Mouse (Mus musculus) megakaryocyte, embryonic 14.5 days (primary cell): ENCODE data around the gene Dgat2. TPM values are rescaled to one million over a fixed set of nuclear protein-coding genes. Genes with fewer than 3 reads are reported as not detected.

Source experiments
- H3K27me3 ChIP-seq: replicated peaks from 2 replicates; pipeline ENCODE3; 2012; ENCODE audit warnings: inconsistent platforms
- H3K36me3 ChIP-seq: replicated peaks from 2 replicates; pipeline ENCODE3; 2012; ENCODE audit warnings: low read length, inconsistent platforms, mixed read lengths
- H3K4me1 ChIP-seq: 2 replicates; pipeline ENCODE4 v1.6.1; 2012; ENCODE audit warnings: inconsistent platforms
- H3K4me3 ChIP-seq: replicated peaks from 2 replicates; pipeline ENCODE3; 2012; ENCODE audit warnings: moderate library complexity, mild to moderate bottlenecking, inconsistent platforms
- H3K9me3 ChIP-seq: 2 replicates; pipeline ENCODE4 v1.6.1; 2012; ENCODE audit warnings: inconsistent platforms
- FLI1 ChIP-seq: IDR thresholded peaks from 2 replicates; pipeline ENCODE4 v1.6.1; 2012; ENCODE audit warnings: low read length, inconsistent platforms, mixed read lengths
- GATA1 ChIP-seq: IDR thresholded peaks from 3 replicates; pipeline ENCODE4 v1.6.1; 2012; ENCODE audit warnings: mixed read lengths, low read length, inconsistent platforms, borderline replicate concordance
- polyA plus RNA-seq: library from polyadenylated mRNA; stranded (reverse); fragments of >175 nt; gene quantifications from 2 replicates; pipeline ENCODE4 v1.2.3, GENCODE M21; 2012; ENCODE audit warnings: low replicate concordance; ENCODE audit not compliant: insufficient read depth

The Dgat2 gene
- polyA plus RNA-seq, 1 experiment = 2.4 TPM

DNA sequence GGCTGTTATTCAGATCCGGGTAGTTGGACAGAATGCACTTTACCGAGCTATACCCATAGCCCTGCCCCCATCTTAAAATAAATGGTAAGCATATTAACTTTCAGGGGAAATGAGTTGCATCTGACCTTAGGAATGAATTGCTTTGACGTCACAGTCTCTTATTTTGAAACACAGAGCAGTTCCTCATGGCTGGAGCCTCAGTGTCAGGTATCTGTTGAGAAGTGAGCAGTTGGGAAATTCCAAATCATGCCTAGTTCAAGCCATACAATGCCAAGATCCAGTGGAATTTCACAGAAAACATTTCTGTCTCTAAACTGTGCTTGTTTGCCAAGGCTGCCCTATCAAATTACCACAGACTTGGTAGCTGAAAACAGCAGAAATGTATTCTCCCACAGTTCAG, 39.3 kb downstream of the Dgat2 start:
- Histone ChIP-seq H3K36me3 (no peaks in the 10 kb centered on the region), H3K4me3 (peak overlapping the region; percentile 56), H3K9me3 (no peaks in the 10 kb centered on the region), H3K27me3 (peaks cover 2% of the 10 kb centered on the region), H3K4me1 (peaks cover 78% of the 10 kb centered on the region)
- no peak for TF ChIP-seq FLI1
- no peak for TF ChIP-seq GATA1

DNA sequence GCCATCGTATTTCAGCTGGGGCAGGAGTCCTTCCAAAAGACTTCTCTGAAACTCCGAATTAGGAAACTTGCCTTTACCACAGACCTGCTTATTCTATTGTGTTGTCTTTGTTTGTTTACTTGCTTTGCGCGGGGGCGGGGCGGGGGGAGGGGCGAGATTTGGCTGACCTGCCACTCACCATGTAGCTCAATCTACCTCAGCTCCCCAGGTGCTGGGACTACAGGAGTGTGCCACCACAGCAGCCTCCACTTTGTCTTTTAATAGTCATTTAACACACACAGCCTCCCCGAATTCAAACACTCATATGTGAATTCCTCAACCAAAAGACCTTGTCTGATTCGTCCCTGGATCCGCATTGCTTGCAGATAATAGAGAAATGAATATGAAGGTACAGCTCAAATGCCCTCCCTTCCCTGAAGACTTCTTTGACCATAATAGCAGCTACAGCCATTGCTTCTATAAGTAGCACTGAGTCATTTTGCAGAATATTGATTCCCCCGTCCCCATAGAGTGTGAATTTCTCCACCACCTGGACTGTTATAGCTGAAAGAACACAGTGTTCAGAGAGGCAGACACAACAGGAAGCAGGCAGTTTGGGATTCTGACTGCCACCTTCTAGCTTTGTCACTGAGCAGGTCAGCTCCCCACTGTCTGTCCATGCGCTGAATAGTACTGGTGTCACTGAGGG, 40.5 kb downstream of the Dgat2 start:
- TF ChIP-seq FLI1 (no peak), GATA1 (no peak)
- Histone ChIP-seq H3K36me3 (peaks cover 5% of the 10 kb centered on the region), H3K4me1 (peaks cover 69% of the 10 kb centered on the region), H3K4me3 (peak overlapping the region; percentile 96), H3K9me3 (no peaks in the 10 kb centered on the region), H3K27me3 (no peaks in the 10 kb centered on the region)

DNA sequence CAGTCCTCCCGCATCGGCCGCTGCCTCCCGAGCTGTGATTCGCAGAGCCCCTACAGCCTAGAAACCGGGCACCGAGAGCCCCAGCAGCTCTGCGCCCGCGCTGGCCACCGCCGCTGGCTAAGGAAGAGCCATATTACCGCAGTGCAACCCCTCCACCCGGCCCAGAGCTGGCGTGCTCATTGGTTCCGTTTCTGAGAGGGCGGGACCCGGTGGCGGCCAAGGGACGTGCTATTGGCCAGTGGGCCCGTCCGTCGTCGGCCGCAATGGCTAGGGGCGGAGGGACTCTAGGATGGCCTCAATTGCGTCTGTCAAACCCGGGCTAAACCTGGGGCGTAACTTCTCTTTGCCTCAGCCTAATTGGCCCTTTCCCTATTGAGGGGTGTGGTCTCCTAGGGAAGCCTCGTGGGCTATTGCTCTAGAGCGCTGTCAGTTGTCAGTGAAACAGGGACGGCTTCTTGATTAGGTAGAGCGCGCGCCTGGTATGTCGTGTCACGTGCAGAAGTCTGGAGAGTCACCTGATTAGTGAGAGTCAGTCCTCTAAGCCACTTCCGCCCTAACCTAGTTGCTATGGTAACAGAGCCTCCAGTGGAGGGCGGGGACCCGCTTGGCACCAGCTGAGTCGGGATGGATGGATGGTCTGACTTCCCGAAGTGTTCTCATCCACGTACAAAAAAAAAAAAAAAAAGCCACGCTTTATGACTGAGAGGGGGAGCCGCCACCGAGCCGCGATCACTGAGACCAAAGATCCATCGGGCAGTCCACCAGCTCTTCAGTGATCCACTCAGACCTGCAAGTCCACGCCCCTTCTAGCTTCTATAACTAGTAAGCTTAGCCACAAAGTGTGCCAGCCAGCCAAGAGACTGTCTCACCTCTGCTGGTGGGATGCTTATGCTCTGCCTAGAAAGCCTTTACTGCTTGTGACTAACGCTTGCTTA, 41.3 kb downstream of the Dgat2 start, which contains the start of gene Uvrag:
Gene Uvrag (minus strand): TSS at position 158 of the 935 bp plus-strand sequence.
- TF ChIP-seq GATA1 (no peak), FLI1 (peak; percentile 25; the same call in 1 of the 2 replicates)
- peak within 1 kb of the TSS; percentile 96 for H3K4me3 ChIP-seq
- no peaks in the 10 kb centered on the region for H3K27me3 ChIP-seq

DNA sequence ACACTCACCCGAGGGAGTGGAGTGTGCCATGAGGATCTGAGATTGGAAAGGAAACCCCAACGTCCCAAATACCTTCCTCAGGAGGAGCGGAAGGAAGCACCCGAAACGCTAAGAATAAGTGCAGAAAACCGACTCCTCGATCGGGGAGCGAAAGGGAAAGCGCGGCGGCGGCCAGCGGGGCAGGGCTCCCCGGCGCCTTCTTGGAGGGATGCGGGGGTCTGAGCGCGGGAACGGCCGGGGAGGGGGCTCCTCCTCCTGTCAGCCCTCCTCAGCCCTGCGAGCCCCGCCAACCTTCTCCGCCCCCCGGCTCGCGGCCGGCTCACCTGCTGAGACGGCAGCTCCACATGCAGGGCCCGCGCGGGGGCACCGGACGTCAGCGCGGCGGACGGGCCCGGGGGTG, 42.0 kb downstream of the Dgat2 start:
- TF ChIP-seq FLI1 = no peak
- TF ChIP-seq GATA1 = no peak
- Histone ChIP-seq H3K27me3 (no peaks in the 10 kb centered on the region), H3K4me1 (peaks cover 62% of the 10 kb centered on the region), H3K9me3 (peaks cover 3% of the 10 kb centered on the region; the same call in 1 of the 2 replicates), H3K36me3 (peaks cover 21% of the 10 kb centered on the region), H3K4me3 (peak overlapping the region; percentile 96)

More for the DNA sequence above, 41.3 kb downstream of the Dgat2 start, which contains the start of gene Uvrag:
- peaks cover 62% of the 10 kb centered on the region for H3K4me1 ChIP-seq
- H3K36me3 ChIP-seq = peaks cover 14% of the 10 kb centered on the region
- no peaks in the 10 kb centered on the region for H3K9me3 ChIP-seq

DNA sequence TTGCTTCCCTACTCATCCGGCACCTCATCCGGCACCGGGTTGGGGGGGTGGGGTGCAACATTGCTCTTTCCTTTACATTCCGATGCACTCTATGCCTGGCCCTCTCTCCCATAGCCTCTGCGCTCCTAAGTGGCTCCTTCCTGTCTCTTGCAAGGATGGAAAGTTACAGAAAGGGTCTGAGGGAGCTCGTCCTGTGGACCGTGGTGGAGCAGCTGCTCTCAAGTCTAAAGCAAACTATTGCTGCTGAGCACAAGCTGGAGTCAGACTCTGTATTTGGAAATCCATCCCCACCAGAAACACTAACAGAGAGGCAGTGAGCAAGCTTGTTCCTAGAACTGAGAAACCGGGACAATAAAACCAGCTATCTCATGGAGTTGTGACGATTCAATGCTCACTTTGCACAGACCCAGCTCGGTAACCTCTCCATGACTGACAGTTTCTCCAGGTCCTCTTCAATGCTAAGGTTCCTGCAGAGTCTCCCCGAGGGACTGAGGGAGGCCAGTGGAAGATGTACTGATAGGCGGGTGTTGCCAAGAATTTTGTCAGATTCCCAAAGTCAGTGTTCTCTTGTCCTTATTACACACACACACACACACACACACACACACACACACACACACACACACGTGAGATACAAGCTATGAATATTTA, 42.6 kb downstream of the Dgat2 start:
- TF ChIP-seq GATA1 (no peak), FLI1 (no peak)
- Histone ChIP-seq H3K4me3 (peak overlapping the region; percentile 96), H3K36me3 (peaks cover 26% of the 10 kb centered on the region), H3K4me1 (peaks cover 61% of the 10 kb centered on the region), H3K27me3 (no peaks in the 10 kb centered on the region), H3K9me3 (peaks cover 8% of the 10 kb centered on the region; the same call in 1 of the 2 replicates)

DNA sequence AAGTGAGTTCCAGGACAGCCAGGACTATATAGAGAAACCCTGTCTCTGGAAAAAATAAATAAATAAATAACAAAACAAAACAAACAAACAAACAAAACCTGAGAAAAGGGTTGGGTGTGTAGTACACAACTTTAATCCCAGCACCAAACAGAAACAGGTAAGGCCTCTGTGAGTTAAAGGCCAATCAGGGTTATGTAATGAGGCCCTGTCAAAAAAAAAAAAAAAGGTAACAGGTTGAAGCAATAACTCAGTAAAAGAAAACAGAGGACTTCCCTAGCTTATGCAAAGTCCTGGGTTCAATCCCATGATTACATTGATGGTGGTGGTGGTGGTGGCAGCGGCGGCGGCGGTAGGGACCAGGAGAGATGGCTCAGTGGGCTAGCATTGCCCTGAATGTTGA, 45.0 kb downstream of the Dgat2 start:
- TF ChIP-seq GATA1 (no peak), FLI1 (no peak)
- peaks cover 8% of the 10 kb centered on the region; the same call in 1 of the 2 replicates for H3K9me3 ChIP-seq

DNA sequence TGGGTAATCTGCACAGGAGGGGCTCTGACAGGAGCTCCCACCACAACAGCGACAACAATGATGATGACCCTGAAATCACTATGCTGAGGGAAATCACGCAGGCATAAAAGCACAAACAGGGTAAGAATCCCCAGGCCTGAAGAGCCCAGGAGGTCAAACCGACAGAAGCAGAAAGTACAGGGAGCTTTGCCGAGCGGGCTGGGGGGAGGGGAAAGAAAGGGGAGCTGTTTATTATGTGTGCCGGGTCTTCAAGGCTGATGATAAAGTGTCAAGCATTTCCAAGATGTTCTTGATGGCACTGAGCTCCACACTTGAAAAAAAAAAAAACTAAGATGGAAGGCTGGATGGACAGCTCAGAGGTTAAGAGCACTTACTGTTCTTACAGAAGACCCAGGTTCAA, 45.7 kb downstream of the Dgat2 start:
- no peaks in the 10 kb centered on the region for H3K27me3 ChIP-seq
- no peak for TF ChIP-seq GATA1
- TF ChIP-seq FLI1 = no peak
- H3K9me3 ChIP-seq = peaks cover 8% of the 10 kb centered on the region; the same call in 1 of the 2 replicates
- peaks cover 29% of the 10 kb centered on the region for H3K36me3 ChIP-seq
- no peak overlapping the region for H3K4me3 ChIP-seq
- H3K4me1 ChIP-seq = peaks cover 58% of the 10 kb centered on the region

More for the DNA sequence above, 45.0 kb downstream of the Dgat2 start:
- Histone ChIP-seq H3K4me1 (peaks cover 58% of the 10 kb centered on the region), H3K27me3 (no peaks in the 10 kb centered on the region), H3K36me3 (peaks cover 29% of the 10 kb centered on the region), H3K4me3 (no peak overlapping the region)

DNA sequence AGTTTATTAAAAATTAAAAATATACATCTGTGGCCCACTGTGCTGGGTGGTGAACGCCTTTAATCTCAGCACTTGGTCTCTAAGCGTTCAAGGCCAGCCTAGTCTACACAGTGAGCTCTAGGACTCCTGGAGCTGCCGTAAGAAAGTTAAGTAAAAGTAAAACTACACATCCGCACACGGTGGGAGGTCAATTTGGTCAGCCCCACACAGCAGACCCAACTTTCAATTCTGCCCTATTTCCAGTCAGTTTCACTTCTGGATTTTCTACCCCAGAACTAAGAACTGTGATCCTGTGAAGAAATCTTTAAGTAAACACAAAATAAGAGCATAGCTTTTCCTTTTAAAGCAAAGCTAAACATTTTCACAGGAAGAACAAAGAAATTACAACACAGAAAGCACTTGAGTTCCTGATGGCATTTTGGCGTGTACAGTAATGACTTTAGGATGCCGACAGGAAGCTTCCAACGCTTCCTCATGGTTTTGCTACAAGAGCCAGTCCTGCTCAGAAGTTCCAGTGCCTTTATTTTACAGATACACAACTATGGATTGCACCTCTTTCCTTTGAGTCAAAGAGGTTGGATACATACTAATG, 48.6 kb downstream of the Dgat2 start:
- Histone ChIP-seq H3K4me3 (peak overlapping the region; percentile 73), H3K9me3 (peaks cover 8% of the 10 kb centered on the region; the same call in 1 of the 2 replicates), H3K4me1 (peaks cover 67% of the 10 kb centered on the region), H3K27me3 (no peaks in the 10 kb centered on the region), H3K36me3 (peaks cover 29% of the 10 kb centered on the region)
- TF ChIP-seq FLI1 (no peak), GATA1 (no peak)

DNA sequence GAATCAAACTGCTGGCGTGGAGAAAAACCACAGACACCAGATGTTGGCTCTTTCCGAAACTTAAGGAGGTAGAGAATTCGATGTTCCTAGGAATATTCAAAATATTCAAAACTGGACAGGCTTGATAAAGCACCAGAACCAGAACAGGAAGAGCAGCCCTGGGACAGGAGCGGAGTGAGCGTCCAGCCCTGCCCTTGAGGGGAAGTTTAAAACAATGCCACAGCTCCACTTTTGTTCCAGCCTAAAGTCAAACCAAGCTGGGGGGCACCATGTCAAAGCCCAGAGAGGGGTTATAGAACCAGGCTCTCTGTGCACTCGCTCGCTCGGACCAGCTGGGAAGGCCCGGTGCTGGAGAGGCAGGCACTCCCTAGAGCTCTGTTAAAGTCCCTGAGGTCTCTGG, 49.9 kb downstream of the Dgat2 start:
- H3K27me3 ChIP-seq = no peaks in the 10 kb centered on the region
- peaks cover 75% of the 10 kb centered on the region for H3K4me1 ChIP-seq
- no peak overlapping the region for H3K4me3 ChIP-seq
- TF ChIP-seq GATA1 (no peak), FLI1 (no peak)
- H3K9me3 ChIP-seq = peaks cover 8% of the 10 kb centered on the region; the same call in 1 of the 2 replicates
- H3K36me3 ChIP-seq = peaks cover 25% of the 10 kb centered on the region
